Mouse (Mus musculus) myocyte (in vitro differentiated cells): Measurements from ENCODE around the gene Kiss1. TPM values are rescaled to one million over a fixed set of nuclear protein-coding genes. Genes with fewer than 3 reads are reported as not detected.

Source experiments
- H3K27me3 ChIP-seq: one replicate; pipeline ENCODE4 v1.6.1; 2011; ENCODE audit not compliant: control insufficient read depth, insufficient read depth, insufficient read length
- H3K36me3 ChIP-seq: one replicate; pipeline ENCODE4 v1.6.1; 2011; ENCODE audit not compliant: control insufficient read depth, insufficient read depth
- H3K4me2 ChIP-seq: one replicate; pipeline ENCODE4 v1.6.1; 2011; ENCODE audit warnings: low read depth, control low read depth
- H3K4me3 ChIP-seq: one replicate; pipeline ENCODE4 v1.5.1; 2011; ENCODE audit warnings: mild to moderate bottlenecking, control low read depth, moderate library complexity
- H3K79me2 ChIP-seq: one replicate; pipeline ENCODE4 v1.6.1; 2011; ENCODE audit not compliant: control insufficient read depth, insufficient read depth
- H3ac ChIP-seq: one replicate; pipeline ENCODE4 v1.6.1; 2011; ENCODE audit not compliant: control insufficient read depth, insufficient read length
- CEBPB ChIP-seq: IDR thresholded peaks from 2 replicates; pipeline ENCODE4 v1.6.1; 2011; ENCODE audit warnings: mild to moderate bottlenecking, moderate library complexity; ENCODE audit not compliant: poor library complexity, insufficient read depth, severe bottlenecking
- E2F4 ChIP-seq: IDR thresholded peaks from one replicate; pipeline ENCODE4 v1.6.1; 2011; ENCODE audit warnings: mild to moderate bottlenecking, control low read depth, moderate library complexity; ENCODE audit not compliant: insufficient read depth
- MAX ChIP-seq: IDR thresholded peaks from one replicate; pipeline ENCODE4 v1.6.1; 2011; ENCODE audit warnings: low read depth, mild to moderate bottlenecking, control low read depth
- MYOD1 ChIP-seq, 3 experiments: IDR thresholded peaks; one replicate each; pipeline ENCODE4 v1.6.1; 2011; ENCODE audit warnings: control low read depth in 2 of 3, low read depth in 2 of 3, mild to moderate bottlenecking in 2 of 3, moderate library complexity in 1 of 3; ENCODE audit not compliant: insufficient read length in 2 of 3, control insufficient read depth in 1 of 3
- MYOG ChIP-seq, 3 experiments: IDR thresholded peaks; one replicate each; pipeline ENCODE4 v1.6.1; 2011; ENCODE audit warnings: control low read depth in 2 of 3, low read depth in 2 of 3, mild to moderate bottlenecking in 2 of 3; ENCODE audit not compliant: insufficient read length in 2 of 3, control insufficient read depth in 1 of 3, insufficient read depth in 1 of 3
- POLR2A ChIP-seq: IDR thresholded peaks from one replicate; pipeline ENCODE4 v1.6.1; 2011; ENCODE audit warnings: low read depth, mild to moderate bottlenecking, control low read depth, moderate library complexity; ENCODE audit not compliant: insufficient read length
- POLR2AphosphoS2 ChIP-seq: IDR thresholded peaks from one replicate; pipeline ENCODE4 v1.6.1; 2011; ENCODE audit warnings: low read depth, control low read depth; ENCODE audit not compliant: insufficient read length
- REST ChIP-seq: IDR thresholded peaks from one replicate; pipeline ENCODE4 v1.6.1; 2011; ENCODE audit warnings: mild to moderate bottlenecking, control low read depth, moderate library complexity; ENCODE audit not compliant: insufficient read depth, insufficient read length
- SRF ChIP-seq: IDR thresholded peaks from one replicate; pipeline ENCODE4 v1.6.1; 2011; ENCODE audit warnings: low read depth; ENCODE audit not compliant: control insufficient read depth, insufficient read length
- TCF12 ChIP-seq: IDR thresholded peaks from one replicate; pipeline ENCODE4 v1.6.1; 2011; ENCODE audit warnings: mild to moderate bottlenecking, control low read depth; ENCODE audit not compliant: poor library complexity, insufficient read depth, severe bottlenecking
- TCF3 ChIP-seq: IDR thresholded peaks from one replicate; pipeline ENCODE4 v1.6.1; 2011; ENCODE audit warnings: low read depth, control low read depth; ENCODE audit not compliant: insufficient read length
- USF1 ChIP-seq: IDR thresholded peaks from one replicate; pipeline ENCODE4 v1.6.1; 2011; ENCODE audit warnings: low read depth, mild to moderate bottlenecking, control low read depth, moderate library complexity
- polyA plus RNA-seq: library from polyadenylated mRNA; unstranded; fragments of >200 nt; fragmentation: generic; extraction: Trizol; gene quantifications from one replicate; pipeline ENCODE4 v1.2.1, GENCODE M21; 2012; ENCODE audit warnings: missing spikeins

Gene Kiss1
- polyA plus RNA-seq, 1 experiment = not detected

DNA sequence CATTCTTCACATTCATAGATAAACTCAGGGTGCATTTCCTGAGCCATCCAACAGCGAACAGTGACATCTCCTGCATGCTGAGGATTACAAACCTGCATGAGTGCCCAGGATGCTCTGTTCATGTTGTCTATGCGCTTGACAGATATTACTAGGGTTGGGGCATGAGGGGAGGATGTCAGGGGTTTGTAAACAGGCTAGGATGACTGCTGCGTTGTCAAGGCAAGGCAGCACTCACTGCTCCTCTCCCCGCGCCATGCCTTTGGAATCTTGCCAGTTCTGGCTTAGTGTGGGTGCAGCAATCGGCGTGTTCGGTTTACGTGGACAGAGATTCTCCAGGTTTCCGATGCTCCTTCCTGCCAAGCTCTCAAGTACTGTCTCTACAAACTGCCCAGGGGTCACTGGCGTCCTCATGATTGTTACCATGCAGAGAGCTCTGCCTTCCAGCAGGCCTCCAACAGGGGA is 42.0 kb upstream of the Kiss1 start:
- TF ChIP-seq CEBPB (no peak), TCF3 (no peak), MYOD1 (IDR thresholded peaks at IDR 0.05; ENCODE audit: control insufficient read depth in 1 of 3, insufficient read length in 2 of 3, low read depth in 2 of 3) (no peak), SRF (no peak), POLR2A (no peak), POLR2AphosphoS2 (no peak), TCF12 (no peak), USF1 (no peak), MYOG (IDR thresholded peaks at IDR 0.05; ENCODE audit: control insufficient read depth in 1 of 3, insufficient read depth in 1 of 3, insufficient read length in 2 of 3, low read depth in 2 of 3) (no peak), REST (no peak)
- peaks cover 11% of the 10 kb centered on the region for H3K27me3 ChIP-seq
- H3K36me3 ChIP-seq = no peaks in the 10 kb centered on the region
- no peak overlapping the region for H3K4me3 ChIP-seq
- no peak overlapping the region for H3K4me2 ChIP-seq
- no peaks in the 10 kb centered on the region for H3K79me2 ChIP-seq
- no peak overlapping the region for H3ac ChIP-seq

DNA sequence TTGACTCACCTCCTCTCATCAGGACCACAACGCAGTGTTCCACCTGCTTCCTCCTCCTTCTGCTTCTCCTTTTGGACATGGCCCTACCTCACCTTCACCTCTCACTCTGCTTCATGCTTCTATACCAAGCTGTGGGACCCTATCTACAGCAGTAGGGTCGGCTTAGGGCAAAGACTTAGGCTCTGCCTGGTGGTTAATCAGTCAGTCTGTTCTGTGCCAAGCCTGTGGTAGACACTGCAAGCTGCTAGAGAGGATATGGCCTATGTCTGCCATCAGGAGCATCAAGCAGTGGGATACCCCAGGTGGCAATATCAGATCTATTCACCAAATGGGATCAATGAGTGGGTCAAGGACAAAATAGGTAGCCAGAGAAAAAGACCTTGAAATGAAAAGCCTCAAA is 41.1 kb upstream of the Kiss1 start:
- Histone ChIP-seq H3K4me2 (no peak overlapping the region), H3K4me3 (no peak overlapping the region), H3K27me3 (peaks cover 11% of the 10 kb centered on the region), H3ac (no peak overlapping the region), H3K36me3 (no peaks in the 10 kb centered on the region), H3K79me2 (no peaks in the 10 kb centered on the region)
- TF ChIP-seq CEBPB = no peak
- TF ChIP-seq TCF12 = no peak
- no peak for TF ChIP-seq TCF3
- TF ChIP-seq MYOD1 (IDR thresholded peaks at IDR 0.05; ENCODE audit: control insufficient read depth in 1 of 3, insufficient read length in 2 of 3, low read depth in 2 of 3) = no peak
- no peak for TF ChIP-seq REST
- no peak for TF ChIP-seq POLR2AphosphoS2
- no peak for TF ChIP-seq SRF
- TF ChIP-seq POLR2A = no peak
- no peak for TF ChIP-seq MAX
- TF ChIP-seq MYOG (IDR thresholded peaks at IDR 0.05; ENCODE audit: control insufficient read depth in 1 of 3, insufficient read depth in 1 of 3, insufficient read length in 2 of 3, low read depth in 2 of 3) = no peak

DNA sequence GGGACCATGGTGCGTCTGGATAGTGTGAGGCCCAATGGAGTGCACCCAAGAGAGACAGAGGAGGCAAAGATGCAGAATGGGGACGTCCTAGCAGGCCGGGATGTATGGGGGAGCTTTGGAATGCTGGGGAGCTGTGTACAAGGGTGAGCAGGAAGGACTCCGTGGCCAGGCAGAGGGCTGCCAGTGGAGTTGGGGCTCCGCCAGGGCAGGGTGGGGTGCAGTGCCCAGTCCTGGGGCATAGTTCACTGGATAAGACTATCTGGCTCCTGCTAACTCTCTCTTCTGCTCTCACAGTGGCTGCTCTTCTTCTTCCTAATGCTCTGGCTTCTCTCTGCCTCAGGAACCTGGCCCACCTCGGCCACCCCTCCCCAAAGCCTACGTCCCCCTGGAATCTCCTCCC is 35.8 kb upstream of the Kiss1 start:
- H3K4me3 ChIP-seq = no peak overlapping the region
- no peaks in the 10 kb centered on the region for H3K79me2 ChIP-seq
- no peak overlapping the region for H3K4me2 ChIP-seq
- H3K36me3 ChIP-seq = no peaks in the 10 kb centered on the region
- H3ac ChIP-seq = no peak overlapping the region
- no peak for TF ChIP-seq MYOD1 (IDR thresholded peaks at IDR 0.05; ENCODE audit: control insufficient read depth in 1 of 3, insufficient read length in 2 of 3, low read depth in 2 of 3)
- no peak for TF ChIP-seq SRF
- TF ChIP-seq TCF3 = no peak
- TF ChIP-seq CEBPB = no peak
- no peak for TF ChIP-seq REST
- TF ChIP-seq POLR2A = no peak
- no peak for TF ChIP-seq MAX
- TF ChIP-seq TCF12 = no peak
- TF ChIP-seq MYOG (IDR thresholded peaks at IDR 0.05; ENCODE audit: control insufficient read depth in 1 of 3, insufficient read depth in 1 of 3, insufficient read length in 2 of 3, low read depth in 2 of 3) = no peak
- TF ChIP-seq E2F4 = no peak
- no peak for TF ChIP-seq POLR2AphosphoS2
- TF ChIP-seq USF1 = no peak
- H3K27me3 ChIP-seq = peaks cover 11% of the 10 kb centered on the region

DNA sequence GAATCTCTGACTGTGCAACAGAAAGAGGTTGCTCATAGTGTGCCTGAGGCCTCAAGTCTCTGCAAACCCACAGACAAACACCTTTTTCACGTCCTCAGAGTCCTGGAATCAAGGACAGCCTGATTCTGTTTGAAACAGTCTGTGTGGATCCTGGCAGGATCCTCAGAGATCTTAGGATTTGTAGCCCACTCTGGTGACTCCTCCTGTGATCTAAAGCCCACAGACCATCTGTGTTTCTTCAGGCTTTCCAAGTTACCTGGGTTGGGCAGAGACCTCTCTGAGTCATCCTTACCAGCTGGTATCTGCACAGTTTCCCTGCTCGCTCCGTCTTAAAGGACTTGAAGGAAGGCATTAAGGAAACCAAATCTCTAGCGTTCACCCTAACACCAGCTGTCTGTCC is 34.6 kb upstream of the Kiss1 start:
- no peak overlapping the region for H3K4me3 ChIP-seq
- H3K36me3 ChIP-seq = no peaks in the 10 kb centered on the region
- no peak overlapping the region for H3K4me2 ChIP-seq
- no peaks in the 10 kb centered on the region for H3K79me2 ChIP-seq
- H3K27me3 ChIP-seq = peaks cover 11% of the 10 kb centered on the region
- TF ChIP-seq TCF12 = no peak
- TF ChIP-seq TCF3 = no peak
- TF ChIP-seq MYOG (IDR thresholded peaks at IDR 0.05; ENCODE audit: control insufficient read depth in 1 of 3, insufficient read depth in 1 of 3, insufficient read length in 2 of 3, low read depth in 2 of 3) = no peak
- no peak for TF ChIP-seq MYOD1 (IDR thresholded peaks at IDR 0.05; ENCODE audit: control insufficient read depth in 1 of 3, insufficient read length in 2 of 3, low read depth in 2 of 3)
- TF ChIP-seq E2F4 = no peak
- no peak for TF ChIP-seq MAX
- TF ChIP-seq USF1 = no peak
- TF ChIP-seq POLR2A = no peak
- no peak overlapping the region for H3ac ChIP-seq

DNA sequence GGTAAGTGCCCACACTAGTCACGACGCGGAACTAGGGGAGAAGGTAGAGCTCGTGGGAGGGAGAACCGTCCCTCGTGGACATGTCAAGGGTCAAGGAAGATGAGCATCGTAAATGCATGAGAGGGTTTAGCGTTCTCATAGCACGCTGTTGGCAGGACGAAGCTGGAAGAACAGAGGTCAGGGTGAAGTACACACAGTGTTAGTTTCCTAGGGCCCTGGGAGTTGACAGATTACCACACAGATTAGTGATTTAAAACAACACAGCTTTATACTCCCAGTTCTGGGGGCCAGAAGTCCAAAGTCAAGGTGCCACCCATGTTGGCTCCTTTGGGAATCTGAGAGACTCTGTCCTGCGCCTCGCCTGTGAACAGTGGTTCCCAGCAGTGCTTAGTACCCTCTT is 33.8 kb upstream of the Kiss1 start:
- H3K79me2 ChIP-seq = no peaks in the 10 kb centered on the region
- TF ChIP-seq REST (no peak), CEBPB (no peak), MYOD1 (IDR thresholded peaks at IDR 0.05; ENCODE audit: control insufficient read depth in 1 of 3, insufficient read length in 2 of 3, low read depth in 2 of 3) (no peak), POLR2AphosphoS2 (no peak), TCF3 (no peak), POLR2A (no peak), MYOG (IDR thresholded peaks at IDR 0.05; ENCODE audit: control insufficient read depth in 1 of 3, insufficient read depth in 1 of 3, insufficient read length in 2 of 3, low read depth in 2 of 3) (no peak), SRF (no peak), MAX (no peak), TCF12 (no peak), E2F4 (no peak), USF1 (no peak)
- H3K36me3 ChIP-seq = no peaks in the 10 kb centered on the region
- no peak overlapping the region for H3K4me2 ChIP-seq
- H3K27me3 ChIP-seq = peaks cover 9% of the 10 kb centered on the region
- no peak overlapping the region for H3ac ChIP-seq
- no peak overlapping the region for H3K4me3 ChIP-seq
